Mouse (Mus musculus): ENCODE data around the gene F2r.

The F2r gene

GRCm38 (mm10) chr13:95595411-95595810, 22.9 kb downstream of the F2r start:
- no peak for DNase-seq (ENCODE audit: low spot score in 2 of 2)

GRCm38 (mm10) chr13:95592860-95593259, 25.4 kb downstream of the F2r start:
- no peak for DNase-seq (ENCODE audit: low spot score in 2 of 2)

GRCm38 (mm10) chr13:95591606-95592005, 26.7 kb downstream of the F2r start:
- no peak for DNase-seq (ENCODE audit: low spot score in 2 of 2)

- no peak for DNase-seq (ENCODE audit: low spot score in 2 of 2)
These were observed 30.7 kb downstream of the F2r start for GRCm38 (mm10) chr13:95587628-95588027.

- DNase-seq (ENCODE audit: low spot score in 2 of 2): no peak
These were observed 33.4 kb downstream of the F2r start for GRCm38 (mm10) chr13:95584898-95585297.

GRCm38 (mm10) chr13:95583237-95584189, 34.8 kb downstream of the F2r start:
- no peak for DNase-seq (ENCODE audit: low spot score in 2 of 2)

- no peak for DNase-seq (ENCODE audit: low spot score in 2 of 2)
These were observed 36.4 kb downstream of the F2r start for GRCm38 (mm10) chr13:95581850-95582249.

GRCm38 (mm10) chr13:95578016-95578697, 40.1 kb downstream of the F2r start:
- DNase-seq (ENCODE audit: low spot score in 2 of 2): no peak

GRCm38 (mm10) chr13:95570877-95571276, 47.4 kb downstream of the F2r start:
- no peak for DNase-seq (ENCODE audit: low spot score in 2 of 2)

- no peak for DNase-seq (ENCODE audit: low spot score in 2 of 2)
These were observed 49.0 kb downstream of the F2r start for GRCm38 (mm10) chr13:95569326-95569725.

- no peak for DNase-seq (ENCODE audit: low spot score in 2 of 2)
These were observed 50.0 kb downstream of the F2r start for GRCm38 (mm10) chr13:95568336-95568735.

GRCm38 (mm10) chr13:95566841-95567551, 51.3 kb downstream of the F2r start:
- DNase-seq (ENCODE audit: low spot score in 2 of 2): no peak

GRCm38 (mm10) chr13:95563693-95564092, 54.6 kb downstream of the F2r start:
- DNase-seq (ENCODE audit: low spot score in 2 of 2): peak; percentile 55 to 61

GRCm38 (mm10) chr13:95563066-95563610, 55.1 kb downstream of the F2r start:
- DNase-seq (ENCODE audit: low spot score in 2 of 2): no peak

GRCm38 (mm10) chr13:95557326-95557725, 61.0 kb downstream of the F2r start:
- DNase-seq (ENCODE audit: low spot score in 2 of 2): no peak

- no peak for DNase-seq (ENCODE audit: low spot score in 2 of 2)
These were observed 64.3 kb downstream of the F2r start for GRCm38 (mm10) chr13:95553885-95554492.
